Mouse (Mus musculus) MEL (cell line): ENCODE results near the gene Marc2.

ENCODE experiments used
- CTCF ChIP-seq, 3 experiments: IDR thresholded peaks in 2 of 3; conservative IDR thresholded peaks in 1 of 3; 2 replicates each; pipeline ENCODE4 v1.5.1; 2011 to 2012; ENCODE audit warnings: low read length in 3 of 3, low read depth in 2 of 3, mild to moderate bottlenecking in 2 of 3, improper control_type of control experiment in 1 of 3, inconsistent platforms in 1 of 3, mixed read lengths in 1 of 3, moderate library complexity in 1 of 3; ENCODE audit not compliant: control insufficient read depth in 1 of 3, insufficient read depth in 1 of 3, poor library complexity in 1 of 3, severe bottlenecking in 1 of 3
- ELF1 ChIP-seq: IDR thresholded peaks from 2 replicates; pipeline ENCODE4 v1.6.1; 2014; ENCODE audit warnings: low read depth, mild to moderate bottlenecking, inconsistent platforms, low read length, improper control_type of control experiment, moderate library complexity
- MAFK ChIP-seq: IDR thresholded peaks from 2 replicates; pipeline ENCODE4 v1.6.1; 2011; ENCODE audit warnings: low read depth, mild to moderate bottlenecking, low read length, improper control_type of control experiment, borderline replicate concordance
- MYB ChIP-seq: IDR thresholded peaks from 2 replicates; pipeline ENCODE4 v1.6.1; 2011; ENCODE audit warnings: mild to moderate bottlenecking, low read depth, low read length, improper control_type of control experiment
- POLR2AphosphoS2 ChIP-seq: IDR thresholded peaks from 2 replicates; pipeline ENCODE4 v1.6.1; 2011; ENCODE audit warnings: low read length, improper control_type of control experiment
- RAD21 ChIP-seq: IDR thresholded peaks from 2 replicates; pipeline ENCODE4 v1.6.1; 2011; ENCODE audit warnings: mild to moderate bottlenecking, low read depth, low read length, improper control_type of control experiment
- TCF12 ChIP-seq: IDR thresholded peaks from 2 replicates; pipeline ENCODE4 v1.6.1; 2014; ENCODE audit warnings: low read depth, mild to moderate bottlenecking, inconsistent platforms, low read length, improper control_type of control experiment, moderate library complexity
- USF1 ChIP-seq: IDR thresholded peaks from 2 replicates; pipeline ENCODE4 v1.6.1; 2014; ENCODE audit warnings: low read depth, mild to moderate bottlenecking, inconsistent platforms, low read length, improper control_type of control experiment, moderate library complexity
- ZKSCAN1 ChIP-seq: IDR thresholded peaks from 2 replicates; pipeline ENCODE4 v1.6.1; 2012; ENCODE audit warnings: low read depth, mild to moderate bottlenecking, inconsistent platforms, low read length, improper control_type of control experiment, moderate library complexity

DNA sequence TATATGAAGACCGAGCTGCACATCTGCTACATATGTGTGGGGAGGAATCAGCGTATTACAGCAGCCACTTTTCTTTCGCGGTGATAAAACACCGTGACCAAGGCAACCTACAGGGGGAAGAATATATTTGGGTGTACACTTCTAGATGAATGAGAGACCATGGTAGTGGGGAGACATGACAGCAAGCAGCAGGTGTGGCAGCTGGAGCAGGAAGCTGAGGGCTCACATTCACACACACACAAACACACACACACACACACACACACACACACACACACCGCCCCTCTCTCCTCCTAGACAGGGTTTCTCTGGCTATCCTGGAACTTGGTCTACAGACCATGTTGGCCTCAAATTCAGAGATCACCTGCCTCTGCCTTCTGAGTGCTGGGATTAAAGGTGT lies 68.1 kb downstream of the Marc2 start:
- TF ChIP-seq RAD21 (no peak), MAFK (no peak), CTCF (IDR thresholded peaks at IDR 0.05 in 2 of 3, conservative IDR thresholded peaks at IDR 0.05 in 1 of 3; ENCODE audit: control insufficient read depth in 1 of 3, insufficient read depth in 1 of 3, low read depth in 2 of 3, low read length in 3 of 3, poor library complexity in 1 of 3, severe bottlenecking in 1 of 3) (no peak), USF1 (no peak), POLR2AphosphoS2 (no peak), ELF1 (no peak), ZKSCAN1 (no peak), TCF12 (no peak), MYB (no peak)
